Mouse (Mus musculus): ENCODE measurements around the gene Ubqln1. TPM values are rescaled to one million over a fixed set of nuclear protein-coding genes. Genes with fewer than 3 reads are reported as not detected.
A peak's percentile ranks its signal among the peaks of the same experiment; 100 is the strongest.
"Not testable (repeated sequence)": the region's sequence is repeated elsewhere in the genome, so short reads cannot be mapped to it uniquely, and the experiment has no call there.

The Ubqln1 gene
- total RNA-seq, 1 experiment from 2014 or later = 61.6 TPM

DNA sequence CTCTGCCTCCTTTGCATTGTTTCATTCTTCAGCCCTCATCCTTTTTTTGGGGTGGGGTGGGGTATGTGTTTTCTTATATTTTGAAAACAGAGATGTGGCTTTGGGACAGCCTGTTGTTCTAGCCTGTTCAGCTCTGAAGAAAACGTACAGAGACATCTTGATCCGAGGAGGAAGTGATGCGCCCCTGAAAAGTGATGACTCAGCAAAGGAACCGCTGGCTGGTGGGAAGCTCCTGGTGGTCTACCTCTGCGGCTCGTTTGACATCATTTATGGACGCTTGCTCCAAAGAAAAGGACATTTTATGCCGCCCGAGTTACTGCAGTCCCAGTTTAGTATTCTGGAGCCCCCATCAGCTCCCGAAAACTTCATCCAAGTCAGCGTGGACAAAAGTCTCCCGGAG is 52.1 kb downstream of the Ubqln1 start:
- ATAC-seq (ENCODE audit: extremely low read depth, insufficient number of reproducible peaks, low FRiP score, poor library complexity, severe bottlenecking) = no peak

DNA sequence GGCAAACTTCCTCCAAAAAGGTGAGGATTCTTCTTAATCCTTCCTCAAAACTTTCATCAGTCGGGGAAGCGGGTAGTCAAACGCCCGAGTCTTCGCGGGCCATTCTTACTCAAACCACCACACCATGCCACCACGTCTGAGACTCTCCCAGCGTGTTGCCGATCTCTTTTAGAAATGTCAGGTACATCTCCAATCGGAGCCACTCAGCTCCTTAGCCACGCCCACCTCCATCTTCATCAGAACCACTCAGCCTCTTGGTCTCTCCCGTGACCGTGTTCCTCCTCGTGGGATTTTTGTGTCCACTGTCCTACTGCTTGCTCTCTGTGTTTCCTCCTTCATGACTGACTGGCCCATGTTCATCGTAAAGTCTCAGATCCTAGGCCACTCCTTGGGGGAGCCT is 54.7 kb downstream of the Ubqln1 start:
- no peak for ATAC-seq (ENCODE audit: extremely low read depth, insufficient number of reproducible peaks, low FRiP score, poor library complexity, severe bottlenecking)

DNA sequence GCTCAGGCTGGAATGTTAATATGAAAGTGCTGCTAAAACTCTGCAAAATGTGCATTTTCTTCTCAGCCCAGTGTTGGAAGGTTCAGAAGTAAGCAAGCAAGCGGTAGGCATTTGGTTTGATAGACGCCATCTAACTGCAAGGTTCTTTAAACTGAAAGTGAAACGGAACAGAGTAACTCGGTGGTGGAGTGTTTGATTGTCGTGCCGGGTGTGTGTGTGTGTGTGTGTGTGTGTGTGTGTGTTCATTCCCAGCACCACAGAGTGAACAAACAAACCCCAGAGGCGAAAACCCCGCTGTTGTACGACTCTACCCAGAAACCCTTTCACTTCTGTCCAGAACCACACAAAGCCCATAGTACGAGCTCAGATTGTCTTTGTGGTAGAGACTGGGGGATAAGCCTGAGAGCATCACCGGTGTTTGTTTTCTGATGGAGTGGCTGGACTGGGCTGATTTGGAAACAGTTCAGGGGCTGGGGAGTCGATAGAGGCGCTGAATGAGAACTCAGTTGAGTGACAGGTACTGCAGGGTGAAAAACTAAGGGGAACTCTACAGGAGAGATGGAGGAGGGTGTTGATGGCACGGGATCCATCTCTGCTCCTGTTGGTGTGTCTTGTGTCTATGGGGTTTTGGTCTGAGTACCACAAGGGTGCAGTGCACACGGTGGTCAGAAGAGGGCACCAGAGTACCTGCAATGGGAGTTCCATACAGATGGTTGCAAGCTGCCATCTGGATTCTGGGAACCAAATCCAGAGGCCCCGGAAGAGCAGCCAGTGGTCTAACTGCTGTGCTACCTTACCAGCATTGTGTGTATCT is 57.1 kb downstream of the Ubqln1 start:
- ATAC-seq (ENCODE audit: extremely low read depth, insufficient number of reproducible peaks, low FRiP score, poor library complexity, severe bottlenecking) = peak; percentile 79

DNA sequence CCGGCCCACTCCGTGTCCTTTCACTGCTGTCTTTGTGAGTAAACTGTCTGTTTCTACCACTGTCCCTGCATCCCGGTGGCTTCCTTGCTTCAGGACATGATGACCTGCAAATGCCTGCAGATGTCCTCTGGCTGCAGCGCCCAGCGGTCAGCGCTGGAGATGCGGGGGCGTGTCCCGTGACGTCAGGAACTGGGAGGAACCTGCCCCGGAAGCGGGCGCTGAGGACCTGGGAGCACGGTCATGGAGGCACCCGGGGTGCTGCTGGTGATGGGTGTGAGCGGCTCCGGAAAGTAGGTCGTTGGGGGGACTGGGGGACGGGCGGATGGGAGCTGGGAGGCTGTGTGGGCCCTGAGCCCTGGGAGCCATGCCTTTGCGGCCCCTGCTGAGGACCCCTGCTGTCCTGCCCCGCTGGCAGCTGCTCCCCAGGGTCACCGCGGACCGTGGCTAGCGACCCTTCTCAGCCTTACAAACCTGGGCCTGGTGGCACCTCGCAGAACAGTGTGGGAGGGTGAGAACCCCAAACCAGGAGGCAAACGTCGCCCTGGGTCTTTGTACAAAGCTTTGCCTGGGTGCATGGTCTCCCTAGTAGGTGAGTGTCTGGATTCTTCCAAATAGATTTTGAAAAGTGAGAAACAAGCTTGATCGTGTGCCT is 57.9 kb downstream of the Ubqln1 start, which contains the start of gene Idnk:
TSS of gene Idnk (plus strand) at position 203 of the 652 bp plus-strand sequence.
- peak; percentile 59 for ATAC-seq (ENCODE audit: extremely low read depth, insufficient number of reproducible peaks, low FRiP score, poor library complexity, severe bottlenecking)

DNA sequence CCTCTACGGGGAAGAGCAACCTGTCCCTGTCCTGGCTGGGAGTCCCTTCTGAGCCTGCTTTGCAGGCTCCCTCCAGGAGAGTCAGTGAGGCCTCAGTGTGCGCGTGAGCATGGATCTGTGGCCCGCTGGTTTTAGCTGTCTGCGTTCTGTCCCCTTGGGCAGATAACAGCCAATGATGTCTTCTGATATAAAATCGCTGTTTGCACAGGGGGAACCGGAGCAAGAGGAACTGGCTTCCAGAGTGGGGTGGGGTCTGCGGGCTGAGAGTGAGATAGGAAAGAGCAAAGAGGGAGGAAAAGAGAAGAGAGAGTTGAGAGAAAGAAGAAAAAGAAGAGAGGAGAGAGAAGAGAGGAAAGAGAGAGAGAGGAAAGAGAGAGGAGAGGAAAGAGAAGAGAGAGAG is 58.4 kb downstream of the Ubqln1 start:
- ATAC-seq (ENCODE audit: extremely low read depth, insufficient number of reproducible peaks, low FRiP score, poor library complexity, severe bottlenecking) = no peak

- no peak for ATAC-seq (ENCODE audit: extremely low read depth, insufficient number of reproducible peaks, low FRiP score, poor library complexity, severe bottlenecking)
These were observed 59.4 kb downstream of the Ubqln1 start for GRCm38 (mm10) chr13:58156031-58156430.

- ATAC-seq (ENCODE audit: extremely low read depth, insufficient number of reproducible peaks, low FRiP score, poor library complexity, severe bottlenecking) = no peak
These were observed 65.0 kb downstream of the Ubqln1 start for GRCm38 (mm10) chr13:58150442-58150841.

DNA sequence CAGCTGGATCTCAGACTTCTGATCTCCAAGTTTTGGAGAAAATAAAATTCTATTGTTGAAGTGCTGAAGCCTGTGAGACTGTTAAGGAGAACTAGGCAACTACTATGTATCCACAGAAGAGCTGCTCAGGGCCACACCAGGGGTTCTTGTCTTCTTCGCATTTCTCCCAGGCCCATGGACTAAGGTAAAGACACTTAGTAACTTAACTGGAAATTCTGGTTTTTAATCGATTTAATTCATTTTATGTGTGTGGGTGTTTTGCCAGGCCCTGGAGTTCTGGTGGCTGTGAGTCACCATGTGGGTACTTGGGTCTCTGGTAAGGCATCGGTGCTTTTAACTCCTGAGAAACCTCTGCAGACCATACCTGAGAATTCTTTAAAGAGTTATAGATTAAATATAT is 65.8 kb downstream of the Ubqln1 start:
- ATAC-seq (ENCODE audit: extremely low read depth, insufficient number of reproducible peaks, low FRiP score, poor library complexity, severe bottlenecking) = no peak

DNA sequence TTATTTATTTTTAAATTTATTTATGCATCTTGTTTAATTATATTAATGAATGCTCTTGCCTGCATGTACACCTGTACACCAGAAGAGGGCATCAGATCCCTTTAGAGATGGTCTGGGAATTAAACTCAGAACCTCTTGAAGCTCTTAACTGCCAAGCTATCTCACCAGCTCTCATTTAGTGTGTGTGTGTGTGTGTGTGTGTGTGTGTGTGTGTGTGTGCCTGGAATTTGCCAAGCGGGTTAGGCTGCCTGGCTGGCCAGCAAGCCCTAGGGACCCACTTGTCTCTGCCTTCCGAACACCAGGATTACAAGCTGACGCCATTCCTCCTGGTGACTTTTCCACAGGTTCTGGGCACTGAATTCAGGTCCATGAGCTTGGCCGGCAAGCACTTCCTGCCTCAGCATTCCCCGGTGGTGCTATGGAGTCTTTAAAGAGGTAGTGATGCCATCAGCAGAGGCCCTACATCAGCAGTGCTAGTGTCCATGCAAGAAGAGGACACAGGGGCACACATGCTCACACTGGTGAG is 66.4 kb downstream of the Ubqln1 start:
- no peak for ATAC-seq (ENCODE audit: extremely low read depth, insufficient number of reproducible peaks, low FRiP score, poor library complexity, severe bottlenecking)

GRCm38 (mm10) chr13:58148256-58148831 is 67.1 kb downstream of the Ubqln1 start:
- ATAC-seq (ENCODE audit: extremely low read depth, insufficient number of reproducible peaks, low FRiP score, poor library complexity, severe bottlenecking) = peak; percentile 9; the same call in 1 of the 2 replicates

DNA sequence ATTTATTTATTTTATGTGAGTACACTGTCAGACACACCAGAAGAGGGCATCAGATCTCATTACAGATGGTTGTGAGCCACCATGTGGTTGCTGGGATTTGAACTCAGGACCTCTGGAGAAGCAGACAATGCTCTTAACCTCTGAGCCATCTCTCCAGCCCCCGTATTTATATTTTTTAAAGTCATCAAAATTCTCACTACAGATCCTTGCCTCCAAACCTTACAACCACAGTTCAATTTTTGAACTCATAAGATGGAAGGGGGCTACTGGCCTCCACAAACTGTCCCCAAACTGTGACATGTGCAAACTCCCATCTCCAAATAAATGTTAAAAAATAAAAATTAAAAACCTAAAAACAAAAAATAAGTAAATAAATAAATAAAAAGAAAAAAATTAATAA is 67.7 kb downstream of the Ubqln1 start:
- ATAC-seq (ENCODE audit: extremely low read depth, insufficient number of reproducible peaks, low FRiP score, poor library complexity, severe bottlenecking) = no peak

DNA sequence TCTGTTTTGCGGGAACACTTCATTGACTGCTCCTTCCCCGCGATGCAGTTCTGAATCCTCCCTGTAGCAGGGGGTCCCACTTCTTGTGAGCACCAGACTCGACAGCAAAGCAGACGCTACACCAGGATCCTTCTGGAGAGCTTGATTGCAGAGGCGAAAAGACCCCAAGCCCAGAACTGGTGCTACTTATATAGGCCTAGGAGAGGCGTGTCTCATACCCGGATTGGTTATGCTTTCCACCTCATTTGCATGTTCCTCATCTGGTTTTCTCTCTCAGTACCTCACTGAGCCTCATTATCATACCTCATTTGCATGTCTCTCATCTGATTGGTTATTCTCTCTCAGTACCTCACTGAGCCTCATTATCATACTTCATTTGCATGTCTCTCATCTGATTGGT is 68.8 kb downstream of the Ubqln1 start:
- not testable (repeated sequence) for ATAC-seq (ENCODE audit: extremely low read depth, insufficient number of reproducible peaks, low FRiP score, poor library complexity, severe bottlenecking)

DNA sequence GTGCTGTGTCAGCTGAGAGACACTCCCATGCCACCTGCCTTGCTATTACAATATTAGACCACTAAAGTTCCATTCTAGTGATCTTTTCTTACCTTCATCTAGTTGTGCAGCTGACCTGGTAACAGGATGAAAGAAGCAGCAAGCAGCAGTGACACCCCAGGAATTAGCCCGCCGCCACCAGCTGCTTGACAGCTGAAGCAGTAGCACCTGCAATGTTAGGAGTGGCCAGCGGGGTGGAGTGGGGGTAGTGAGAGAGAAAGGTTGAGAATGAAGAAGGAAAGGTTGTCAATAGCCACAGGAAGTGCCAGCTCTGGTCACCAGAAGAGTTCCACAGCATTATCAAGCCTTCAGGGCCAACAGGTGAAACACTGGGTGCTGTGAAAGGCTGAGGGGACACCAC is 83.8 kb downstream of the Ubqln1 start:
- no peak for ATAC-seq (ENCODE audit: extremely low read depth, insufficient number of reproducible peaks, low FRiP score, poor library complexity, severe bottlenecking)

- no peak for ATAC-seq (ENCODE audit: extremely low read depth, insufficient number of reproducible peaks, low FRiP score, poor library complexity, severe bottlenecking)
These were observed 85.7 kb downstream of the Ubqln1 start for GRCm38 (mm10) chr13:58129687-58130246.

DNA sequence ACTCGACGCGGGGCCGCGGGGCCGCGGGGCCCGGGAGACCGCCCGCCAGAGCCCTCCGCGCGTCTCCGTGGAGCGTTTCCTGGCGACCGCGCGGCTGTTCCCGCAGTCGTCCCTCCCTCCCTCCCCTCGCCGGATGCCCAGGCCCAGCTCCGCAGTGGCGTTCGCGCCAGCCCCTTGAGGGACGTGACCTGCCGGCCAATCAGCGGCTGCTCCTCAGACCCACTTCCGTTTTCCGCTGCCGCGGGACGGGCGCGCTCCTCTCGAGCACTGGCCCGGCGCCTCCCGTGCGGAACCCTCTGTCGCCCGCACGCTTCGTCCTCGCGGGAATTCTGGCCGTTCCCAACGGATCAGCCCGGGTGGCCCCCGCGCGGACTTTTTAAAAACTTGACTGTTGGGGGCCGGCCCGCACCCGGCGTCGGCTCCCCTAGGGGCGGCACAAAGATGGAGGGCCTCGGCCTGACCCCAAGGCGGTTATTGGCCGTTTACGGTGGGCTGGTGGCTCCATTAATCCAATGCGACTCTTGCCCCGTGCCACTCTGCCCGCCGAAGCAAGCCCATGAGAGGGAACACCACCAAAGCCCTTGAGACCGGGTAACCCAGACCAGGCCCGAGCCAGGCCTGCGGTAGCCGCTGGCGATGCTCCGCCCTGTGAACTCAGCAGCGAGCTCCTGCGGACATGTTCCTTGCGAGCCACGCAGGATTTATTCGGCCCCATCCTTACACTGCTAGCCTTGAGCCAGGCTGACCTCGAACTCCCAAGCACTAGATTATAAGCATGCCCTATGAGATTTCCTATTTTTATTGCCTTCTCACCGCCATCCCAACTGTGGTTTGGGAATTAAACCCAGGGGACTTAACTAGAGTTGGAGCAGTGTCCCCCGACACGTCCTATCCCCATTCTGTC is 86.4 kb downstream of the Ubqln1 start:
- peak; percentile 84 for ATAC-seq (ENCODE audit: extremely low read depth, insufficient number of reproducible peaks, low FRiP score, poor library complexity, severe bottlenecking)

DNA sequence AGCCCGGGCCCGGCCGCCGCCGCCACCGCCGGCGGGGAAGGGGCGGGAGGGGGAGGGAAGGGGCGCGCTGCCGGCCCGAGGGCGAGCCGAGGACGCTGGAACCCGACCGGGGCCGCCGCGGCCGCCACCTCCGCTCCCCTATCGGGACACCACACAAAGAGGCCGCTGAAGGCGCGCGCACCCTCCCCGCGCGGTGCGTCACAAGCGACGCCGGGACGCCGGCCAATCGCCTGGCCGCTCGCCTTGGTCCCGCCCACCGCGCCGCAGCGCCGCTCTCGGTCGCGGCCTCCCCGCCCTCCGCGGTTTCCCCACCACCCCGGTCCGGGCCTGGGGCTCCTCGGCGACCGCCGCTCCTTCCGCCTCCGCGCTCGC is 87.1 kb downstream of the Ubqln1 start, which contains the start of gene Hnrnpa0:
TSS of gene Hnrnpa0 (minus strand) at position 161 of the 372 bp plus-strand sequence.
- peak; percentile 74 for ATAC-seq (ENCODE audit: extremely low read depth, insufficient number of reproducible peaks, low FRiP score, poor library complexity, severe bottlenecking)

DNA sequence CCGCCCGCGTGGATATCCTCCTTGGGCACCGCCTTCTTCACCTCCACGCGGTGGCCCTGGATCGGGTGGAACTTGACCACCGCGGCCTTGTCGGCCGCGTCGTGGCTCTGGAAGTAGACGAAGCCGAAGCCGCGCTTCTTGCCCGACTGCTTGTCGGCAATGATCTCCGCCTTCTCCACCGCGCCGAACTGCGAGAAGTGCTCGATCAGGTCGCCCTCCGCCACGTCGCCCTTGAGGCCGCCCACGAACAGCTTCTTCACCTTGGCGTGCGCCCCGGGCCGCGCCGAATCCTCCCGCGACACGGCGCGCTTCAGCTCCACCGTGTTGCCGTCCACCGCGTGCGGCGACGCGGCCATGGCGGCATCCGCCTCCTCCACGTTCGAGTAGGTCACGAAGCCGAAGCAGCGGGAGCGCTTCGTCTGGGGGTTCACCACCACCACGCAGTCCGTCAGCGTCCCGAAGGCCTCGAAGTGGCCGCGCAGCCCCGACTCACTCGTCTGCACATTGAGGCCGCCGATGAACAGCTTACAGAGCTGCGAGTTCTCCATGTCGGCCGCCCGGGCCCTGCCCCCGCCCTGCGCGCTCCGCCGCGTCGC is 87.6 kb downstream of the Ubqln1 start:
- ATAC-seq (ENCODE audit: extremely low read depth, insufficient number of reproducible peaks, low FRiP score, poor library complexity, severe bottlenecking) = no peak
